Mouse (Mus musculus): ENCODE measurements at regions not wholly inside any gene's neighbourhood (a gene's known extent, or its start where the extent isn't known, plus 50 kb on each side); places are given as distances from the start of the nearest gene placed in this dataset.

- Histone ChIP-seq H3K4me3 (replicated peaks) (no peak overlapping the region), H3K4me1 (no peaks in the 10 kb centered on the region), H3K9me3 (peaks cover 5% of the 10 kb centered on the region; the same call in 1 of the 2 replicates), H3K36me3 (replicated peaks; ENCODE audit: low read length) (no peaks in the 10 kb centered on the region), H3K27me3 (replicated peaks) (no peaks in the 10 kb centered on the region)
- no peak for TF ChIP-seq GATA1 (IDR thresholded peaks at IDR 0.05; ENCODE audit: borderline replicate concordance, low read length)
- TF ChIP-seq FLI1 (IDR thresholded peaks at IDR 0.05; ENCODE audit: low read length), result no peak
Observed at GRCm38 (mm10) chr4:47899579-47899978, 145.4 kb upstream of the Nr4a3 start.

DNA sequence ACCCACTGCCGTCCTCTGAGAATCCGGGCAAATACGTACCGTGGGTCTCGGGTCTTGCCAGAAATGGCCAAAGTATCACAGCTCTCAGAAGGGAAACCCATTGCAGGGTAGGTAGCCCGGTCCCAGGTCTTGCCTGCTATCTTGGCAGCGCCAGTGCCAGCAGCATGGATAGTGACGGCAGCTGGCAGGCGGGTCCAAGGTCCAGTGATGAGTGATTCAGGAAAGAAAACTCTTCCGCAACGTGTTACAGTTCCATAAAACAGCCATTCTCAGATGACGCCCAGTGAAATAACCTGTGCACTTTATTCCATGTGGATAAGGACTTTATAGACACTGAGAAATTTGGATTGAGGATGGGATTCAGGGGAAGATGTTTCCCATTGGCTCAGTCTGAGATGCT, 142.2 kb upstream of the Nr4a3 start:
- Histone ChIP-seq H3K9me3 (peaks cover 13% of the 10 kb centered on the region; the same call in 1 of the 2 replicates), H3K4me1 (no peaks in the 10 kb centered on the region), H3K27me3 (replicated peaks) (no peaks in the 10 kb centered on the region), H3K4me3 (replicated peaks) (no peak overlapping the region), H3K36me3 (replicated peaks; ENCODE audit: low read length) (no peaks in the 10 kb centered on the region)
- TF ChIP-seq GATA1 (IDR thresholded peaks at IDR 0.05; ENCODE audit: borderline replicate concordance, low read length) (no peak), FLI1 (IDR thresholded peaks at IDR 0.05; ENCODE audit: low read length) (no peak)

- H3K36me3 ChIP-seq (replicated peaks; ENCODE audit: low read length), result no peaks in the 10 kb centered on the region
- peaks cover 7% of the 10 kb centered on the region; the same call in 1 of the 2 replicates for H3K9me3 ChIP-seq
- H3K4me1 ChIP-seq, result no peaks in the 10 kb centered on the region
- TF ChIP-seq FLI1 (IDR thresholded peaks at IDR 0.05; ENCODE audit: low read length), result no peak
- H3K4me3 ChIP-seq (replicated peaks), result no peak overlapping the region
- H3K27me3 ChIP-seq (replicated peaks), result no peaks in the 10 kb centered on the region
Observed at GRCm38 (mm10) chr4:47912259-47912658, 132.7 kb upstream of the Nr4a3 start.

DNA sequence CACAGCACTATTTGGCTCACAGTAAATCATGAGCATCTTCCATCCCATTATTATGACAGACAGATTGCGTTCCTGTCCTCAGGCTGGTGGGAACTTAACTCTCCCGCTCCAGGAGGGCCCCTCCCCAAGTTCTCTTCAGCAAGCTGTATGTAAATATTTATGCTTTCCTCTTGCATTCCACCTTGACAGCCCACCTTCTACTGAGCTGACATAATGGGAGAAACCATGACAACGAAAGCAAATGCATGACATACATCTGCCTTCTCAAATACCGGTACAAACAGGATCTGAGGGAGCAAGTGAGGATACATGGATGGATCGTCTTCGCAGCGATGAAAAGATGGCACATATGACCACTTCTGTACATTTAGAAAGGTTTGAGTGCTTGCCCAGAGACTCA, 125.4 kb upstream of the Nr4a3 start:
- Histone ChIP-seq H3K36me3 (replicated peaks; ENCODE audit: low read length) (no peaks in the 10 kb centered on the region), H3K9me3 (no peaks in the 10 kb centered on the region)

DNA sequence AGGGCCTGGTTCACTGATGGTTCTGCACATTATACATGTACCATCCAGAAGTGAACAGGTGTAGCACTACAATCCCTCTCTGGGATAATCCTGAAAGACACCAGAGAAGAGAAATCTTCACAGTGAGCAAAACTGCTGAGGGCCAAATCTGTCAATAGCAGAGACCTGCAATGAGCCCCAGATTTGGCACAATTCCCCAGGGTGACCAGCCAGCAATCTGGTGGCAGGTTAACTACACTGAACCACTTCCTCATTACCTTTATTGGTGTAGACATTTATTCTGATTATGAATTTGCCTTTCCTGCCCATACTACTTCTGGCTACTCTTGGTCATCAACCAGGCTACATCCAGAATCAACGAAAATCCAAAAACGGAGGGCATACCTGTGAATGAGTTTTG, 113.5 kb upstream of the Nr4a3 start:
- TF ChIP-seq GATA1 (IDR thresholded peaks at IDR 0.05; ENCODE audit: borderline replicate concordance, low read length) (no peak), FLI1 (IDR thresholded peaks at IDR 0.05; ENCODE audit: low read length) (no peak)
- Histone ChIP-seq H3K4me1 (no peaks in the 10 kb centered on the region), H3K4me3 (replicated peaks) (no peak overlapping the region), H3K36me3 (replicated peaks; ENCODE audit: low read length) (no peaks in the 10 kb centered on the region), H3K27me3 (replicated peaks) (no peaks in the 10 kb centered on the region), H3K9me3 (peaks cover 15% of the 10 kb centered on the region)

More for the DNA sequence above, 125.4 kb upstream of the Nr4a3 start:
- Histone ChIP-seq H3K4me3 (replicated peaks) (no peak overlapping the region), H3K27me3 (replicated peaks) (no peaks in the 10 kb centered on the region), H3K4me1 (no peaks in the 10 kb centered on the region)
- TF ChIP-seq FLI1 (IDR thresholded peaks at IDR 0.05; ENCODE audit: low read length), result no peak
- TF ChIP-seq GATA1 (IDR thresholded peaks at IDR 0.05; ENCODE audit: borderline replicate concordance, low read length), result no peak

DNA sequence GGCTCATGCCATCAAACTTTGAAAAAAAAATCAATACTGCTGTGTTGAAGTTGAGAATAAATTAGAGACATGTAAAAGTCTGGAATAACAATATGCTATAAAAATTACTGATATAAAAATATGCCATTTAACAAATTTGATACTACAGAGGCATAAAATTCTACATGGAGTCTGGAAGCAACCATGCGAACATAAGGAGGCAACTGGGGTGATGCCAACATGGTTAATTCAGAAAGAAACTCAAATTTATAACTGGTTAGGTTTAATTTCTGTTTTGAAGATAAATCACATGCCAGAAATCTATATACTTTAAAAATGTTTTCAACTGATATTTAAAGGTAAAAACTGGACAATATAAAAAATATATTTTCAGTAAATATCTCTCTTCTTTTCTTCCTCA, 111.4 kb upstream of the Nr4a3 start:
- no peak overlapping the region for H3K4me3 ChIP-seq (replicated peaks)
- H3K9me3 ChIP-seq, result peaks cover 15% of the 10 kb centered on the region
- TF ChIP-seq GATA1 (IDR thresholded peaks at IDR 0.05; ENCODE audit: borderline replicate concordance, low read length) (no peak), FLI1 (IDR thresholded peaks at IDR 0.05; ENCODE audit: low read length) (no peak)
- no peaks in the 10 kb centered on the region for H3K4me1 ChIP-seq
- H3K27me3 ChIP-seq (replicated peaks), result no peaks in the 10 kb centered on the region
- no peaks in the 10 kb centered on the region for H3K36me3 ChIP-seq (replicated peaks; ENCODE audit: low read length)

- Histone ChIP-seq H3K4me3 (replicated peaks) (no peak overlapping the region), H3K4me1 (no peaks in the 10 kb centered on the region), H3K9me3 (peaks cover 10% of the 10 kb centered on the region), H3K36me3 (replicated peaks; ENCODE audit: low read length) (no peaks in the 10 kb centered on the region), H3K27me3 (replicated peaks) (no peaks in the 10 kb centered on the region)
- no peak for TF ChIP-seq GATA1 (IDR thresholded peaks at IDR 0.05; ENCODE audit: borderline replicate concordance, low read length)
- TF ChIP-seq FLI1 (IDR thresholded peaks at IDR 0.05; ENCODE audit: low read length), result no peak
Observed at GRCm38 (mm10) chr4:47935547-47935946, 109.4 kb upstream of the Nr4a3 start.

- no peaks in the 10 kb centered on the region for H3K36me3 ChIP-seq (replicated peaks; ENCODE audit: low read length)
- no peaks in the 10 kb centered on the region for H3K4me1 ChIP-seq
Observed at GRCm38 (mm10) chr4:47936470-47937125, 108.4 kb upstream of the Nr4a3 start.

GRCm38 (mm10) chr4:47947869-47948573, 96.9 kb upstream of the Nr4a3 start:
- TF ChIP-seq FLI1 (IDR thresholded peaks at IDR 0.05; ENCODE audit: low read length) (no peak), GATA1 (IDR thresholded peaks at IDR 0.05; ENCODE audit: borderline replicate concordance, low read length) (no peak)
- Histone ChIP-seq H3K9me3 (no peaks in the 10 kb centered on the region), H3K4me1 (peaks cover 12% of the 10 kb centered on the region)

More at GRCm38 (mm10) chr4:47936470-47937125, 108.4 kb upstream of the Nr4a3 start:
- no peaks in the 10 kb centered on the region for H3K27me3 ChIP-seq (replicated peaks)
- H3K4me3 ChIP-seq (replicated peaks), result no peak overlapping the region
- H3K9me3 ChIP-seq, result peaks cover 10% of the 10 kb centered on the region
- TF ChIP-seq GATA1 (IDR thresholded peaks at IDR 0.05; ENCODE audit: borderline replicate concordance, low read length) (no peak), FLI1 (IDR thresholded peaks at IDR 0.05; ENCODE audit: low read length) (no peak)

GRCm38 (mm10) chr4:47948789-47949188, 96.2 kb upstream of the Nr4a3 start:
- no peaks in the 10 kb centered on the region for H3K27me3 ChIP-seq (replicated peaks)
- H3K4me3 ChIP-seq (replicated peaks), result no peak overlapping the region
- no peaks in the 10 kb centered on the region for H3K9me3 ChIP-seq
- TF ChIP-seq FLI1 (IDR thresholded peaks at IDR 0.05; ENCODE audit: low read length) (no peak), GATA1 (IDR thresholded peaks at IDR 0.05; ENCODE audit: borderline replicate concordance, low read length) (no peak)
- no peaks in the 10 kb centered on the region for H3K36me3 ChIP-seq (replicated peaks; ENCODE audit: low read length)
- peaks cover 12% of the 10 kb centered on the region for H3K4me1 ChIP-seq

More at GRCm38 (mm10) chr4:47947869-47948573, 96.9 kb upstream of the Nr4a3 start:
- no peak overlapping the region for H3K4me3 ChIP-seq (replicated peaks)
- no peaks in the 10 kb centered on the region for H3K27me3 ChIP-seq (replicated peaks)
- H3K36me3 ChIP-seq (replicated peaks; ENCODE audit: low read length), result no peaks in the 10 kb centered on the region
